8 mouse cellular contexts compared by ENCODE assay signal in genomic region chr14:18377944-18378575, GRCm38 (mm10). TPM values are rescaled to one million over a fixed set of nuclear protein-coding genes. Genes with fewer than 3 reads are reported as not detected.
DNase-seq lines count a peak whose midpoint lies in the region; ATAC-seq lines count a peak whose summit lies in the region.

No protein-coding gene starts in this region.

- H3K9ac ChIP-seq in hindbrain, embryonic 12.5 days, result no peak overlapping the region
- H3K9ac ChIP-seq in hindbrain, embryonic 11.5 days (ENCODE audit: low read depth, low read length), result no peak overlapping the region

- WGBS in hindbrain, embryonic 12.5 days, result 78% methylated on average over 8 of the region's 8 CpGs
- WGBS in hindbrain, embryonic 11.5 days, result 73% methylated on average over 8 of the region's 8 CpGs
- 63% methylated on average over 8 of the region's 8 CpGs for WGBS in limb, embryonic 10.5 days

- H3K4me3 ChIP-seq in hindbrain, embryonic 12.5 days, result no peak overlapping the region
- no peak overlapping the region for H3K4me3 ChIP-seq in hindbrain, embryonic 11.5 days (ENCODE audit: low read depth, low read length)
- H3K4me3 ChIP-seq in limb, embryonic 10.5 days, result no peak overlapping the region

- no peak overlapping the region for H3K4me2 ChIP-seq in hindbrain, embryonic 12.5 days (replicated peaks)
- H3K4me2 ChIP-seq in hindbrain, embryonic 11.5 days (replicated peaks; ENCODE audit: low read depth, low read length), result no peak overlapping the region

- DNase-seq in hindbrain, embryonic 11.5 days (ENCODE audit: low spot score), result no peak
- DNase-seq in Muller cell, postnatal 12 days (ENCODE audit: inconsistent ontology term), result peak; percentile 13
- peak; percentile 35 for DNase-seq in limb, embryonic 10.5 days (ENCODE audit: low spot score)
- DNase-seq in spleen, postnatal 10 days (ENCODE audit: low spot score in 2 of 2), result no peak
- no peak for DNase-seq in adrenal gland, postnatal 4 days (ENCODE audit: low spot score in 2 of 2)
- no peak for DNase-seq in kidney, adult 18-20 months

- H3K4me1 ChIP-seq in hindbrain, embryonic 12.5 days, result peaks cover 8% of the 10 kb centered on the region; the same call in 1 of the 2 replicates
- no peaks in the 10 kb centered on the region for H3K4me1 ChIP-seq in hindbrain, embryonic 11.5 days (replicated peaks; ENCODE audit: control insufficient read depth, insufficient read depth, low read length)
- H3K4me1 ChIP-seq in limb, embryonic 10.5 days, result peaks cover 16% of the 10 kb centered on the region

- H3K27ac ChIP-seq in hindbrain, embryonic 12.5 days, result no peak overlapping the region
- no peak overlapping the region for H3K27ac ChIP-seq in hindbrain, embryonic 11.5 days (ENCODE audit: low read depth, low read length)
- H3K27ac ChIP-seq in limb, embryonic 10.5 days, result no peak overlapping the region

- 0 out of 2 replicates have a peak, but pooled peaks have one; percentile 23 for ATAC-seq in hindbrain, embryonic 12.5 days (ENCODE audit: low FRiP score)
- no peak for ATAC-seq in hindbrain, embryonic 11.5 days (ENCODE audit: low FRiP score)
- ATAC-seq in frontal cortex, adult (ENCODE audit: low TSS enrichment), result peak; percentile 86

- H3K9me3 ChIP-seq in hindbrain, embryonic 12.5 days (replicated peaks), result no peaks in the 10 kb centered on the region
- H3K9me3 ChIP-seq in hindbrain, embryonic 11.5 days (ENCODE audit: control insufficient read depth, low read length), result no peaks in the 10 kb centered on the region
- no peaks in the 10 kb centered on the region for H3K9me3 ChIP-seq in limb, embryonic 10.5 days (replicated peaks)

- H3K36me3 ChIP-seq in hindbrain, embryonic 12.5 days, result no peaks in the 10 kb centered on the region
- H3K36me3 ChIP-seq in hindbrain, embryonic 11.5 days (ENCODE audit: control insufficient read depth, insufficient read depth, low read length), result no peaks in the 10 kb centered on the region
- no peaks in the 10 kb centered on the region for H3K36me3 ChIP-seq in limb, embryonic 10.5 days

- H3K27me3 ChIP-seq in hindbrain, embryonic 12.5 days, result no peaks in the 10 kb centered on the region
- H3K27me3 ChIP-seq in hindbrain, embryonic 11.5 days (ENCODE audit: control insufficient read depth, insufficient read depth, low read length), result no peaks in the 10 kb centered on the region; the same call in 1 of the 2 replicates
- H3K27me3 ChIP-seq in limb, embryonic 10.5 days (ENCODE audit: low read depth, poor library complexity, severe bottlenecking), result no peaks in the 10 kb centered on the region

RNA-seq across cellular contexts. Expression of gene Ube2e1, which starts 46.4 kb away (rescaled TPM):
- polyA plus RNA-seq in hindbrain, embryonic 12.5 days (2016; fragmentation: Nextera tagmentation; extraction: Ambion mirVana), result 176 and 178 TPM in 2 replicates
- 67.4 and 81.9 TPM in 2 replicates for polyA plus RNA-seq in hindbrain, embryonic 11.5 days (2014; fragmentation: Nextera tagmentation; extraction: Ambion mirVana)
- 183 and 188 TPM in 2 replicates for polyA plus RNA-seq in limb, embryonic 10.5 days (2016; fragmentation: Nextera tagmentation; extraction: Ambion mirVana)
- total RNA-seq in adrenal gland, postnatal 4 days (2021), result 10 to 100 TPM; 79.1 to 80.1 TPM

Comparison
In these comparisons a context has a peak if more than half of its experiments do, and no peak if none do; other contexts are left out.
1. DNase-seq: peak in Muller cell, postnatal 12 days (single experiment) and limb, embryonic 10.5 days (single experiment); none in hindbrain, embryonic 11.5 days (single experiment), spleen, postnatal 10 days (0 of 2), adrenal gland, postnatal 4 days (0 of 2) and kidney, adult 18-20 months (single experiment).